Mouse (Mus musculus): ENCODE measurements around the gene Spata17.

Spata17 gene

DNA sequence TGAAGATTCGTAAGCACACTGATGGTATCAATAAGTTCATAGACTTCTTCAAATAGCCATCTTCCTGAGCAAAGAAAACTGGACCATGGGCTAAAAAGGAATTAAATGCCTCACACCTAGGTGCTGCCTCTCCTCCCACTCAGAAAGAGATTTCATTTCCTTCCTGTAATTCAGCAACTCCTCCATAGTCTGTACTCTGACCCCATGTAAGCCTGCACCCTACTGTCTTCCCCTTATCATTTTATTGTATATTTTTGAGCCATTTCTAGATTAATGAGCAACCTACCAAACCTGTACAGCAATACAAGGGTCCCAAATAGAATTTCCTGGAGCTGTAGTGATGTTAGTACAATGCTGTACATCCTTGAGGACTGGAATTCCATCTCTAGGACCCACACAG is 211.0 kb downstream of the Spata17 start:
- DNase-seq (ENCODE audit: low spot score): no peak

DNA sequence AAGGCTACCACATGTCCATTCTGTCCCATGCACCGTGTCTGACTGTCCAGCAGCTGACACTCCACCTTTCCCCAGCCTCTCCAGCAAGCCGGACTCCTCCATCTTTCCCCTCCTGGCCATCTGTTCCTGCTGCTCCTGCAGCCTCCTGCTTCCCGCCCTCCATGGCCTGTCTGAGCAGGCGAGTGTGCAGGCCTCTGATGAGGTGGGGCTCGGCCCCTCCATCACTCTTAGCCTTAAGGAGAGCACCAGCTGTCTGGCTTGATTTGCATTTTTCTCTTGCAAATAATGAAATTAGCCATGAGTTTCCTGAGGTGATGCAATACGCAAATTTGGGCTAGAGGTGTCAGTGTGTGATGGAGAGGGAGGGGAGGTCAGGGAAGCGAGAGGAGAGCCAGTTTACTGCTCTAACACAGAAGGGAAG is 211.8 kb downstream of the Spata17 start:
- no peak for DNase-seq (ENCODE audit: low spot score)

DNA sequence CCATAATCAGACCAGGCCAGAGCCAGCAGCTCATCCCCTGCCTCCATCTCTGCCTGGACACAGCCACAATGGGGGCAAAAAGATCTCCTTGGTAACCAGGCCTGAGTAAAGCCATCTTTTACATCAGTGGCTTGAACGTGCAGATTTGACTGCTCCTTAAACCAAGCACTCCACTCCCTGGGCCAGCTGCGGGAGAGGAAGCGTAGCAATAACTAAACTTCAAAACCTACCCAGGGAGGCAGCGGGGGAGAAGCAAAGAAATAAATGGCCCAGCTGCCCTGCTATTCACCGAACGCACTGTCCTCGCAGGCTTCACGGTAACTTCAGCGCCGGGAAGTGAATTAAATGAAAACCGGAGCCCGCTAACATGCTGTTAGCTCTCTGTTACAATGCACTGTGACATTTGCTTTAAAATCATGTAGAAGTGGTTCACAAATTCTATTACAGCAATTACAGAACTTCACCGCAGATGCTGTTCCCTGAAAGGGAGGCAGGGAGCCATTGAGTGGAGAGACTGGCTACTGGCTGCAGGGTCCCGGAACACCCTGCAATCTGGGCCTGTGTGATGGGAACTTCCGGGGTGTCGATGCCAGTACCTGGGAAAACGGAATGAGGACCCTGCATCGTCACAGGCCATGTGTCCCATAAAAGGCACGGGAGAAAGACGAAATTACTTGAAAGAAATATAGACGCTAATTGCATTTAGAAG is 217.5 kb downstream of the Spata17 start:
- DNase-seq (ENCODE audit: low spot score): no peak

Data from embryo, embryonic 10.5 days (tissue).